Comparison of ENCODE assay signal across 24 mouse cellular contexts in genomic region chr8:121572121-121572520, GRCm38 (mm10). TPM values are rescaled to one million over a fixed set of nuclear protein-coding genes. Genes with fewer than 3 reads are reported as not detected.
"Had no signal": no experiment of that assay in that cellular context is flagged by ENCODE, and none has a peak within 500 bp of the region (broad histone marks: within the 10 kb centered on the region; RNA-seq: fewer than 3 reads in every experiment).

No protein-coding gene starts in this region.

- H3K27ac ChIP-seq: lung, embryonic 15.5 days; macrophage; midbrain, embryonic 13.5 days; midbrain, embryonic 15.5 days; neural tube, embryonic 12.5 days had no signal

- H3K4me3 ChIP-seq: lung, embryonic 15.5 days; megakaryocyte, embryonic 14.5 days; midbrain, embryonic 13.5 days; midbrain, embryonic 15.5 days; neural tube, embryonic 12.5 days had no signal

- H3K9ac ChIP-seq: liver, postnatal 0 days; lung, embryonic 15.5 days; midbrain, embryonic 13.5 days; midbrain, embryonic 15.5 days; neural tube, embryonic 12.5 days had no signal

- H3K36me3 ChIP-seq: lung, embryonic 15.5 days; midbrain, embryonic 15.5 days; neural tube, embryonic 12.5 days had no signal

- H3K27me3 ChIP-seq: lung, embryonic 15.5 days; megakaryocyte, embryonic 14.5 days; midbrain, embryonic 13.5 days; midbrain, embryonic 15.5 days; neural tube, embryonic 12.5 days had no signal

- DNase-seq: liver, postnatal 0 days; lung, adult 2 months; lung, postnatal 14 days; lung, postnatal 36 days; right cerebral cortex, postnatal 14 days; thymus, adult 2 months; thymus, postnatal 25 days; thymus, postnatal 4 days had no signal

RNA-seq across cellular contexts. Expression of gene 1700018B08Rik, which starts 28.0 kb away (rescaled TPM):
- total RNA-seq: megakaryocyte progenitor cell, adult 5-6 weeks; midbrain, postnatal 0 days; monocyte, adult 5-6 weeks; neutrophil, adult 5-6 weeks had no signal
- polyA plus RNA-seq: liver, postnatal 0 days; lung, adult 2 months; lung, embryonic 15.5 days; lung, postnatal 0 days; macrophage; midbrain, embryonic 11.5 days; midbrain, embryonic 13.5 days; midbrain, embryonic 15.5 days; midbrain, postnatal 0 days; neural tube, embryonic 12.5 days; neural tube, embryonic 14.5 days; spleen, adult 2 months; stomach, embryonic 16.5 days; urinary bladder, adult 2 months had no signal
